Comparison of ENCODE assay signal across 20 mouse cellular contexts in genomic region chr11:116064187-116064867, GRCm38 (mm10). TPM values are rescaled to one million over a fixed set of nuclear protein-coding genes. Genes with fewer than 3 reads are reported as not detected.
DNase-seq lines count a peak whose midpoint lies in the region; ATAC-seq lines count a peak whose summit lies in the region.
"Had no signal": no experiment of that assay in that cellular context is flagged by ENCODE, and none has a peak within 500 bp of the region (broad histone marks: within the 10 kb centered on the region; RNA-seq: fewer than 3 reads in every experiment).

No protein-coding gene starts in this region.

- H3K27me3 ChIP-seq in embryonic facial prominence, embryonic 13.5 days = no peaks in the 10 kb centered on the region
- H3K27me3 ChIP-seq in embryonic facial prominence, embryonic 10.5 days (replicated peaks; ENCODE audit: low read depth, poor library complexity, severe bottlenecking) = no peaks in the 10 kb centered on the region
- no peaks in the 10 kb centered on the region for H3K27me3 ChIP-seq in midbrain, embryonic 10.5 days (ENCODE audit: low read depth, poor library complexity, severe bottlenecking)
- H3K27me3 ChIP-seq in midbrain, embryonic 11.5 days (ENCODE audit: control insufficient read depth, insufficient read depth, low read length) = no peaks in the 10 kb centered on the region
- H3K27me3 ChIP-seq in hindbrain, embryonic 16.5 days (replicated peaks; ENCODE audit: control insufficient read depth, insufficient read depth, low read length) = no peaks in the 10 kb centered on the region
- H3K27me3 ChIP-seq: CH12.LX; limb, embryonic 15.5 days; midbrain, embryonic 12.5 days; neural tube, embryonic 15.5 days had no signal

- 0 out of 2 replicates have a peak, but pooled peaks cover 3% of the 10 kb centered on the region for H3K4me1 ChIP-seq in embryonic facial prominence, embryonic 13.5 days
- peaks cover 17% of the 10 kb centered on the region; the same call in 1 of the 2 replicates for H3K4me1 ChIP-seq in embryonic facial prominence, embryonic 10.5 days
- H3K4me1 ChIP-seq in midbrain, embryonic 10.5 days = peaks cover 22% of the 10 kb centered on the region
- no peaks in the 10 kb centered on the region for H3K4me1 ChIP-seq in midbrain, embryonic 11.5 days (ENCODE audit: control insufficient read depth, insufficient read depth, low read length)
- H3K4me1 ChIP-seq in hindbrain, embryonic 16.5 days (ENCODE audit: control insufficient read depth, insufficient read depth, low read depth, low read length) = no peaks in the 10 kb centered on the region
- H3K4me1 ChIP-seq: midbrain, embryonic 12.5 days; neural tube, embryonic 15.5 days had no signal

- peaks cover 33% of the 10 kb centered on the region for H3K36me3 ChIP-seq in embryonic facial prominence, embryonic 13.5 days
- peaks cover 42% of the 10 kb centered on the region for H3K36me3 ChIP-seq in embryonic facial prominence, embryonic 10.5 days (replicated peaks)
- H3K36me3 ChIP-seq in midbrain, embryonic 10.5 days = peaks cover 34% of the 10 kb centered on the region
- peaks cover 4% of the 10 kb centered on the region for H3K36me3 ChIP-seq in midbrain, embryonic 11.5 days (ENCODE audit: control insufficient read depth, insufficient read depth, low read length)
- H3K36me3 ChIP-seq in hindbrain, embryonic 16.5 days (ENCODE audit: control insufficient read depth, insufficient read depth, low read length) = peaks cover 13% of the 10 kb centered on the region

- 0 out of 2 replicates have a peak overlapping the region, but pooled peaks have one; percentile 49 for H3K9ac ChIP-seq in embryonic facial prominence, embryonic 13.5 days
- no peak overlapping the region for H3K9ac ChIP-seq in midbrain, embryonic 11.5 days (ENCODE audit: low read length)
- H3K9ac ChIP-seq in hindbrain, embryonic 16.5 days (ENCODE audit: low read depth, low read length) = no peak overlapping the region
- H3K9ac ChIP-seq: hindbrain, embryonic 14.5 days; limb, embryonic 15.5 days; midbrain, embryonic 12.5 days; neural tube, embryonic 15.5 days had no signal

- H3K27ac ChIP-seq in embryonic facial prominence, embryonic 13.5 days = no peak overlapping the region
- no peak overlapping the region; the same call in 1 of the 2 replicates for H3K27ac ChIP-seq in embryonic facial prominence, embryonic 10.5 days (replicated peaks)
- H3K27ac ChIP-seq in midbrain, embryonic 10.5 days (replicated peaks) = peak overlapping the region; percentile 46
- H3K27ac ChIP-seq in midbrain, embryonic 11.5 days (ENCODE audit: low read depth, low read length) = no peak overlapping the region
- H3K27ac ChIP-seq in hindbrain, embryonic 16.5 days (ENCODE audit: low read depth, low read length) = no peak overlapping the region
- H3K27ac ChIP-seq: hindbrain, embryonic 14.5 days; midbrain, embryonic 12.5 days; neural tube, embryonic 15.5 days had no signal

- no peaks in the 10 kb centered on the region for H3K9me3 ChIP-seq in embryonic facial prominence, embryonic 13.5 days
- no peaks in the 10 kb centered on the region for H3K9me3 ChIP-seq in embryonic facial prominence, embryonic 10.5 days
- no peaks in the 10 kb centered on the region for H3K9me3 ChIP-seq in midbrain, embryonic 10.5 days (replicated peaks)
- H3K9me3 ChIP-seq in midbrain, embryonic 11.5 days (ENCODE audit: control insufficient read depth, low read length) = no peaks in the 10 kb centered on the region
- no peaks in the 10 kb centered on the region for H3K9me3 ChIP-seq in hindbrain, embryonic 16.5 days (ENCODE audit: control insufficient read depth, low read length)
- H3K9me3 ChIP-seq: limb, embryonic 15.5 days; midbrain, embryonic 12.5 days; neural tube, embryonic 15.5 days had no signal

- no peak for DNase-seq in embryonic facial prominence, embryonic 10.5 days (ENCODE audit: low spot score)
- DNase-seq in midbrain, embryonic 10.5 days (ENCODE audit: low spot score) = no peak
- no peak for DNase-seq in midbrain, embryonic 11.5 days (ENCODE audit: low spot score, missing footprints)
- peak; percentile 76 for DNase-seq in cerebellum, adult 9-11 months
- DNase-seq in right cerebral cortex, adult 18-20 months = no peak
- DNase-seq: B cell, adult 2 months; gastrocnemius, postnatal 36 days; heart, postnatal 4 days; kidney, adult 8-10 months; kidney, postnatal 14 days; thymus, adult 18-20 months; thymus, postnatal 4 days had no signal

- H3K4me3 ChIP-seq in embryonic facial prominence, embryonic 13.5 days = no peak overlapping the region
- no peak overlapping the region for H3K4me3 ChIP-seq in embryonic facial prominence, embryonic 10.5 days
- H3K4me3 ChIP-seq in midbrain, embryonic 10.5 days = no peak overlapping the region
- no peak overlapping the region for H3K4me3 ChIP-seq in midbrain, embryonic 11.5 days (ENCODE audit: low read depth, low read length)
- H3K4me3 ChIP-seq in hindbrain, embryonic 16.5 days (ENCODE audit: low read length) = no peak overlapping the region
- H3K4me3 ChIP-seq: limb, embryonic 15.5 days; midbrain, embryonic 12.5 days; neural tube, embryonic 15.5 days had no signal

- no peak overlapping the region for H3K4me2 ChIP-seq in embryonic facial prominence, embryonic 13.5 days
- H3K4me2 ChIP-seq in midbrain, embryonic 11.5 days = no peak overlapping the region
- no peak overlapping the region for H3K4me2 ChIP-seq in hindbrain, embryonic 16.5 days (ENCODE audit: low read length)
- H3K4me2 ChIP-seq: hindbrain, embryonic 14.5 days; limb, embryonic 15.5 days; midbrain, embryonic 12.5 days; neural tube, embryonic 15.5 days had no signal

- 67% methylated on average over 23 of the region's 23 CpGs for WGBS in embryonic facial prominence, embryonic 13.5 days
- 65% methylated on average over 23 of the region's 23 CpGs for WGBS in embryonic facial prominence, embryonic 10.5 days
- WGBS in midbrain, embryonic 10.5 days = 65% methylated on average over 23 of the region's 23 CpGs
- 64% methylated on average over 23 of the region's 23 CpGs for WGBS in midbrain, embryonic 11.5 days
- 66% methylated on average over 23 of the region's 23 CpGs for WGBS in hindbrain, embryonic 16.5 days

- no peak for ATAC-seq in embryonic facial prominence, embryonic 13.5 days (ENCODE audit: insufficient number of reproducible peaks, insufficient read depth, low FRiP score, low TSS enrichment, low read depth)
- no peak for ATAC-seq in midbrain, embryonic 11.5 days (ENCODE audit: low FRiP score)
- ATAC-seq in hindbrain, embryonic 16.5 days = no peak
- ATAC-seq: lung, postnatal 0 days had no signal

RNA-seq across cellular contexts. Expression of gene Unc13d, which starts 13.4 kb away (rescaled TPM):
- polyA plus RNA-seq in embryonic facial prominence, embryonic 13.5 days (2015; fragmentation: Nextera tagmentation; extraction: Ambion mirVana) = 2.7 and 2.9 TPM in 2 replicates
- polyA plus RNA-seq in embryonic facial prominence, embryonic 10.5 days (2016; fragmentation: Nextera tagmentation; extraction: Ambion mirVana) = 2.9 TPM in 2 replicates
- 2.5 and 3.1 TPM in 2 replicates for polyA plus RNA-seq in midbrain, embryonic 10.5 days (2016; fragmentation: Nextera tagmentation; extraction: Ambion mirVana)
- polyA plus RNA-seq in midbrain, embryonic 11.5 days (2014; fragmentation: Nextera tagmentation; extraction: Ambion mirVana) = 0.82 and 1.1 TPM in 2 replicates
- polyA plus RNA-seq in hindbrain, embryonic 16.5 days (2015; fragmentation: Nextera tagmentation; extraction: Ambion mirVana) = 0.69 and 0.80 TPM in 2 replicates

RNA-seq across cellular contexts. Expression of gene Wbp2, which starts 22.5 kb away (rescaled TPM):
- polyA plus RNA-seq in embryonic facial prominence, embryonic 13.5 days (2015; fragmentation: Nextera tagmentation; extraction: Ambion mirVana) = 48.8 and 52.0 TPM in 2 replicates
- polyA plus RNA-seq in embryonic facial prominence, embryonic 10.5 days (2016; fragmentation: Nextera tagmentation; extraction: Ambion mirVana) = 74.2 and 76.8 TPM in 2 replicates
- 91.8 and 109 TPM in 2 replicates for polyA plus RNA-seq in midbrain, embryonic 10.5 days (2016; fragmentation: Nextera tagmentation; extraction: Ambion mirVana)
- 84.9 and 86.8 TPM in 2 replicates for polyA plus RNA-seq in midbrain, embryonic 11.5 days (2014; fragmentation: Nextera tagmentation; extraction: Ambion mirVana)
- 183 and 225 TPM in 2 replicates for polyA plus RNA-seq in hindbrain, embryonic 16.5 days (2015; fragmentation: Nextera tagmentation; extraction: Ambion mirVana)

RNA-seq across cellular contexts. Expression of gene Unk, which starts 34.2 kb away (rescaled TPM):
- 40.7 and 44.9 TPM in 2 replicates for polyA plus RNA-seq in embryonic facial prominence, embryonic 13.5 days (2015; fragmentation: Nextera tagmentation; extraction: Ambion mirVana)
- 49.4 and 50.9 TPM in 2 replicates for polyA plus RNA-seq in embryonic facial prominence, embryonic 10.5 days (2016; fragmentation: Nextera tagmentation; extraction: Ambion mirVana)
- polyA plus RNA-seq in midbrain, embryonic 10.5 days (2016; fragmentation: Nextera tagmentation; extraction: Ambion mirVana) = 46.4 and 52.2 TPM in 2 replicates
- polyA plus RNA-seq in midbrain, embryonic 11.5 days (2014; fragmentation: Nextera tagmentation; extraction: Ambion mirVana) = 23.4 and 24.1 TPM in 2 replicates
- 30.1 and 37.6 TPM in 2 replicates for polyA plus RNA-seq in hindbrain, embryonic 16.5 days (2015; fragmentation: Nextera tagmentation; extraction: Ambion mirVana)

RNA-seq across cellular contexts. Expression of gene H3f3b, which starts 36.6 kb away (rescaled TPM):
- polyA plus RNA-seq in embryonic facial prominence, embryonic 13.5 days (2015; fragmentation: Nextera tagmentation; extraction: Ambion mirVana) = 2,264 and 2,363 TPM in 2 replicates
- polyA plus RNA-seq in embryonic facial prominence, embryonic 10.5 days (2016; fragmentation: Nextera tagmentation; extraction: Ambion mirVana) = 1,824 and 1,981 TPM in 2 replicates
- polyA plus RNA-seq in midbrain, embryonic 10.5 days (2016; fragmentation: Nextera tagmentation; extraction: Ambion mirVana) = 1,512 and 1,693 TPM in 2 replicates
- 1,982 and 2,171 TPM in 2 replicates for polyA plus RNA-seq in midbrain, embryonic 11.5 days (2014; fragmentation: Nextera tagmentation; extraction: Ambion mirVana)
- 1,585 and 1,603 TPM in 2 replicates for polyA plus RNA-seq in hindbrain, embryonic 16.5 days (2015; fragmentation: Nextera tagmentation; extraction: Ambion mirVana)

RNA-seq across cellular contexts. Expression of gene Galk1, which starts 51.8 kb away (rescaled TPM):
- 169 and 189 TPM in 2 replicates for polyA plus RNA-seq in embryonic facial prominence, embryonic 13.5 days (2015; fragmentation: Nextera tagmentation; extraction: Ambion mirVana)
- 212 and 216 TPM in 2 replicates for polyA plus RNA-seq in embryonic facial prominence, embryonic 10.5 days (2016; fragmentation: Nextera tagmentation; extraction: Ambion mirVana)
- polyA plus RNA-seq in midbrain, embryonic 10.5 days (2016; fragmentation: Nextera tagmentation; extraction: Ambion mirVana) = 161 and 210 TPM in 2 replicates
- polyA plus RNA-seq in midbrain, embryonic 11.5 days (2014; fragmentation: Nextera tagmentation; extraction: Ambion mirVana) = 82.5 and 93.4 TPM in 2 replicates
- 76.0 and 76.2 TPM in 2 replicates for polyA plus RNA-seq in hindbrain, embryonic 16.5 days (2015; fragmentation: Nextera tagmentation; extraction: Ambion mirVana)
